Mouse (Mus musculus): ENCODE data around the gene Ablim1.

The Ablim1 gene

GRCm38 (mm10) chr19:57264296-57264947 is 50.3 kb downstream of the Ablim1 start:
- peak; percentile 8 for DNase-seq (ENCODE audit: low read depth, low spot score)

- no peak for DNase-seq (ENCODE audit: low read depth, low spot score)
Measured at GRCm38 (mm10) chr19:57257801-57258200, 56.9 kb downstream of the Ablim1 start.

DNA sequence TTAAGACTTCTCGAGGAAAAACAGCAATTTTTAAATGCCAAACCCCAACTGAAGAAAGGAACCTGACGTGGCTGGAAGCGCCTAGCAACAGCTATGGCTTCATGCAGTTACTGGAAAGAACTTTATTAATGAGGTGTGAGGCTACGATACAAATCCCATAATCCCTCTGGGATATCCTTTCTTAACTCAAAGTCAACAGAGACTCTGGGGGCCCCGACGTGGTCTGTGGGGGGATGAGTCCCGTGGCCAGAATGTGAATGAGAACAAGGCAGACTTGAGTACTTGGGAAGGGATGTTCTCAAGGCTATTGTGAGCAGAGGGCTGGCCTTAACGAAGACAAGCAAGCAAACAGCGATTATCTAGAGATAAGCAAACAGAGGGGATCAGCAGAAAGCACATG is 58.1 kb downstream of the Ablim1 start:
- no peak for DNase-seq (ENCODE audit: low read depth, low spot score)

DNA sequence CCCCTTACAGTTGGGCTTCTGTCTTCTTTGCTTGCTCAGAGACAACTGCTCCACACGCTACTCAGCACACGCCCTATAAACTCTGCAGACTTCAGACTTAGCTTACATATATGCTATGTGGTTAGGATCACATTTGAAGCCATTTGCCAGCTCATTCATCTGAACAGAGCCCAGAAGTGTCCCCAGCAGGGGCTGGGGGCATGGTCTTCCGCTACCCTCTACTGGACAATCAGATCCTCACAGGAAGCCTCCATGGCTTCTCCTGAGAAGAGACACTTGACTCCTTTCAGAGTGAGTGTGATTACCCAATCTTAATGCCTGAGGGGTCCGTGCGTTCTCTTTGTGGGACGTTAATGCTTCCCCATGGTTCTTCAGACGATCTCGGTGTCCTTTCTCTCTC is 59.6 kb downstream of the Ablim1 start:
- DNase-seq (ENCODE audit: low read depth, low spot score), result no peak

GRCm38 (mm10) chr19:57252692-57253448 is 61.8 kb downstream of the Ablim1 start:
- DNase-seq (ENCODE audit: low read depth, low spot score), result no peak

- DNase-seq (ENCODE audit: low read depth, low spot score), result no peak
Measured at GRCm38 (mm10) chr19:57248781-57249180, 65.9 kb downstream of the Ablim1 start.

DNA sequence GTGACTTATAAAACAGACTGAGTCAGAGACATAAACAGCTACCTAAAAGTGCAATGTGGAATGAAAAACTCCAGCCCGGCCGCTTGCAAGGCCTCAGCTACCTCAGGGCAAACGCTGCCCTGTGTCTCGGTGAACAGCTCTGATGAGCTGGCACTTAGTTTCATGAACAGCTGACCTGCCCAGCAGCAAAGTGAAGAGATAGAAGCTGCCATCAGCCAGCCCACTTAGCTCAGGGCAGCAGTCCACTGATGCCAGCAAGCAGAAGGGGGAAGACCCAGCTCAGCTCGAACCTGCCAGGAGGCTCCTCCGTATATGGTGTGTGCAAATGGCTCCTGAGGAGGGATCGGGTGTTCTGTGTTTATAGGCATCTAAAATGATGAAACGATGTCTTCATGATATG is 67.5 kb downstream of the Ablim1 start:
- DNase-seq (ENCODE audit: low read depth, low spot score), result no peak

- no peak for DNase-seq (ENCODE audit: low read depth, low spot score)
Measured at GRCm38 (mm10) chr19:57244281-57244680, 70.4 kb downstream of the Ablim1 start.

DNA sequence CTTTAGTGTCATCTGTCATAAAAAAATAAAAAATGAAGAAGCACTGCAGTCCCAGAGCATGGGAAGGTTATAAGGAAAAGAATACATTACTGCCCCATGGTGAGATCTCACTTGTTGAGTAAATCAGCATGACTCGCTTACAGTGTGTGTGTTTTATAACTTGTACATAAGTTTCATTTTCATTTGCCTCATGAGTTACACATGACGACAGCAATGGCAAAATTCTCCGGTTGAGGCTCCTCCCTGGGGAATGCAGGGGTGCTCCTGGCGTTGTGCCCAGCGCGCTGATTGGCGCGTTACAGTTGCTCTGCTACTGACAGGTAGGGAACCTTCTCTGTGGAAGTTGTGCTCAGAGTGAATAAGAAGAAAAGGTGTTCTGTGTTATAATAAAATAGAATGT is 71.1 kb downstream of the Ablim1 start:
- DNase-seq (ENCODE audit: low read depth, low spot score), result no peak

DNA sequence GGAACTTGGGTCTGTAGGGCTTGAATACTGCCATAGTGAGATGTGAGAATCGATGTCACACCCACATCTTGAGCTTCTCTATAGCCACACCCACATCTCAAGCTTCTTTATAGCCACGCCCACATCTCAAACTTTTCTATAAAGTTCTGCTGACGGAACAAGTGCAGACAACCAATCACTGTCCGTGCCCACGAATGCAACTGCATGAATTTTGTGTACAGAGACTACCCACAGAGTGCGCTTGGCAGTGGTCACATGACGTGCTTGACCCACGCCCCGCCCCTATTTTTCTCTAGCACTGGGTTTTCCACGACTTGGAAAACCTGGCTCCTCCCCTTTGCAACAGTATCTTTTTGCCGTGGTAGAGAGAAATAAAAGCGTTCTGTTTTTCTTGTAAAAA is 71.5 kb downstream of the Ablim1 start:
- peak; percentile 59 for DNase-seq (ENCODE audit: low read depth, low spot score)

GRCm38 (mm10) chr19:57241363-57242192 is 73.1 kb downstream of the Ablim1 start:
- no peak for DNase-seq (ENCODE audit: low read depth, low spot score)

DNA sequence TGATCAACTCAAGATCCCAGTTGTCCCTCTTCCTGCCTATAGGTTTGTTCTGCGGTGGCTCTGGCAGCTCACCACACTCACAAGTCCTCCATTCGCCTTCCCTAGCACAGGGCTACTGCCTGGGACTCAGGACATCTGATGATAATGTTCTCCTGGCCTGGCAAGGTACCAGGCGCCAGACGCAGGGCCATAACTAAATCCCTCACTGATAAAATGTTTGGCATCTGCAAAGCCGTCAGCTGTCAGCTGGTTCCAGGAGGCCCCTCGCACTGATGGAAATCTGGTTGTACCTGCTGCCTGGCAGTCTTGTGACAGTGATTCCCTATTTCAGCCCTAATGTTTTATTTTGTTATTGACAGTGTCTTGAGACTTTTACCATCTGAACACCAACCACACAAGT is 74.5 kb downstream of the Ablim1 start:
- DNase-seq (ENCODE audit: low read depth, low spot score), result no peak

GRCm38 (mm10) chr19:57239176-57239784 is 75.4 kb downstream of the Ablim1 start:
- DNase-seq (ENCODE audit: low read depth, low spot score), result no peak

GRCm38 (mm10) chr19:57238461-57238860 is 76.3 kb downstream of the Ablim1 start:
- DNase-seq (ENCODE audit: low read depth, low spot score), result no peak

- DNase-seq (ENCODE audit: low read depth, low spot score), result no peak
Measured at GRCm38 (mm10) chr19:57237534-57237933, 77.2 kb downstream of the Ablim1 start.

GRCm38 (mm10) chr19:57236647-57237046 is 78.1 kb downstream of the Ablim1 start:
- DNase-seq (ENCODE audit: low read depth, low spot score), result peak; percentile 12

DNA sequence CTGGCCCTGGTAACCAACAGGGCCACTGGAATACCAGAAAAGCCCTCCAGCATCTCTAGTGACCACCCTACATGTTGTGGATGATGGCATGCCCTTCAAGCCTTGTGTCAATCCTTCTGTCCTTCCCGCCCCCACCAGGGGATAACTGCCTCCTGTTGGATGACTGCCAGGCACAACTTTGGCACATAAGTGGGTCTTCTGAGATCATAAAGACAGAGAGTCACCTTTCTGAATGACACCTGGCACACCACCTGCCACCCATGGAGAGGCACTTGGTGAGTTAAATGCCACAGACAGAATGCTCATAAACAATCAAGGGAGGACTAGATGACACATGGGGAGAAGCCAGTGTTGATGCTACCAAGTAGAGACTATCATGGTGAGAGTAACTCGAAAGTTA is 78.8 kb downstream of the Ablim1 start:
- DNase-seq (ENCODE audit: low read depth, low spot score), result no peak

DNA sequence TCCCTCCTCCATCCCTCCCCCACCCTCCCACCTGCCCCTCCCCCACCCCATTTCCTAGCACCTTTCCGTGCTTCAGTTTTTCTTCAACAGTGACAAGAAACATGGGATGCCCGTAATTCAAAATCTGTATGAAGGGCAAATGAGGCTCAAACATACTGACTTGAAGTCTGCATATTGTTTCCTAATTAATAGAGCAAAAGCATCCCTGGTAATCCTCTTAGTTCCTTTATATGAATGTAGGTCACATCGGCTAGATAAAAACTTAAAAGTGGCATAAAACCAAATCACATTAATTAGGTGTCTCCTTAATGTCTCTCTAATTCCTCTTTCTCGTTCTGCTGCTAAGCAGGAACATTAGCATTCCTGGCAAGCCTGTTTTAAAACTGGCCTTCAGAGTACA is 83.7 kb downstream of the Ablim1 start:
- no peak for DNase-seq (ENCODE audit: low read depth, low spot score)

GRCm38 (mm10) chr19:57229161-57229560 is 85.6 kb downstream of the Ablim1 start:
- no peak for DNase-seq (ENCODE audit: low read depth, low spot score)

DNA sequence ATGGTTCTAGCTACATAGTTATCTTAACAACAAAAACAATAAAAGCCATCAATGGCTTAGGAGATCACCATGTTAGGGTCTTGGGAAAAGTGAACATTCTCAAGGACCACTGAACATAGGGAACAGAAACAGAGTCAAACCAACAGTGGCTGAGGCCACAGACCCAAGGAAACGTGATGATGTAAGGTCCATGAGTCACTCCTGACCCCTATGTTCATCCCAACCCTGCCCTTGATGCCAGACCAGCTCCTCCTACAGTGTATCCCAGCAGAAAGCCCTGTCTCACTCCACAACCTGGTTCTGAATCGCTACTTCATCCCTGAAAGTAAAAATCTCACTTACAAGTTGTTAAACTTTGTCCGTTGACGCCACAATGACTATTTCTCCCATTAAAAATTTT is 86.1 kb downstream of the Ablim1 start:
- no peak for DNase-seq (ENCODE audit: low read depth, low spot score)

- DNase-seq (ENCODE audit: low read depth, low spot score), result no peak
Measured at GRCm38 (mm10) chr19:57224390-57224789, 90.3 kb downstream of the Ablim1 start.

DNA sequence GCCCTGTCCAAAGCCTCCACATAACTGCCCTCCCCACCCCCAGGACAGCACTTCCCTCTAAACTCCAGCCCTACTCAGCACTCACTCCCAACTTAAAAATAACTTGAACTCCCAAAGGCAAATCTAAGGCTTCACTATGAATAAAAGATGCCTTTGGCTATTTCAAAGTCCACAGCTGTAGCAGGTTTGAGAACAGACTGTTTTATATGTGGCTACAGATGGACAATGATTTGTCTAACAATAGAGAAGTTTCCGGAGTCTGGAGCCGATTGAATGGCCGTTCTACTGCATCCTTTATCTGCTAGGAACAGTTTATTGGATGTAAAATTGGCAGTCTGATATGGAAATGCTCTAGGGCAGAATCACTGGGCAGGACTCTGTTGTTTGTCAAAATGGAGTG is 91.0 kb downstream of the Ablim1 start:
- peak; percentile 16 for DNase-seq (ENCODE audit: low read depth, low spot score)

All from R1 (cell line).